Mouse (Mus musculus) liver (tissue): ENCODE data around the gene Adh1.

Experiments
- DNase-seq: peaks from one replicate; pipeline ENCODE4 v3.0.0-alpha.2; 2020; ENCODE audit warnings: mixed read lengths

Gene Adh1

GRCm38 (mm10) chr3:138242021-138242726 lies 18.6 kb upstream of the Adh1 start:
- no peak for DNase-seq

DNA sequence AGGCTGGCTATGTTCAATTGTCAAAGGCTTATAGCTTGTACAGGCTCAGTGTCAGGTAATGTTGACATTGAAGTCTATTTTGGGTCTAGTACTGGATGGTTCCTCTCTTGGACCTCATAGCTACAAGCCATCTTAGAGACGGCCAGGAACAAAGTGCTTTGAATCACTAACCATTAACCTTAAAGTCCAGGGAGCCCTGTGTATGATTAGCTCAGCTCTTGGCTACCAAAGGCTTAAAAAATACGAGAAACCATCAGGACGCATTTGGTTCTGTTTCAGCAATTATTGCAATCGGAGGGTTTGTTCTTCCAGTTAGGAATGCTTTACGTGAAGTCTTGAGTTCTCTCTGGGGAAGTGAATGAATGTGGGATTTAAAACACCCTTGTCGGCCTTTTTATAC lies 17.9 kb upstream of the Adh1 start:
- DNase-seq, result no peak

DNA sequence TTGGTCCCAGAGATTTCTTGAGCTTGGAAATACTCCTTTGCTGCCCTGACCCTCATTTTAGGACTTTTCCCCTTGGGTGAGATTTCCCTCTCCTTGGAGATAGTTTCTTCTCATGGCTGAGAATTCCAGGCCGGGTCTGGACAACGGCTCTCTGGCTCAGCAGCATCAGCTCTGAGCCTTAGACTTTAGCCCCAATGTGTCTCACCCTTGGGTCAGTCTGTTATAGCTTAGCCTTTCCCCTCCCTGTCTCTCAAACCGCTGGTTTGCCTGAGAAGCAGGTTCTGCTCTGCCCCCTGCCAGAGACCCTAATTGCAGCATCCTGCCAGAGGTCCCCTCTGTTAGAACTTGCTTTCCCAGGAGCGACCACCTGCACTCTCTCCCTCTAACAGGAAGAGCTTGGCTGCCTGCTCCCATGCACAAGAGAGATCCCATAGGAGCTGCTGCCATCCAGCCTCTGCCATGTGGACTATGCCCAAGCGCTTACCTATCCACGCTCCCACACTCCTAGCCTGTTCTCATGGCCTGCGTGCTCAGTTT lies 16.4 kb upstream of the Adh1 start:
- DNase-seq, result no peak

DNA sequence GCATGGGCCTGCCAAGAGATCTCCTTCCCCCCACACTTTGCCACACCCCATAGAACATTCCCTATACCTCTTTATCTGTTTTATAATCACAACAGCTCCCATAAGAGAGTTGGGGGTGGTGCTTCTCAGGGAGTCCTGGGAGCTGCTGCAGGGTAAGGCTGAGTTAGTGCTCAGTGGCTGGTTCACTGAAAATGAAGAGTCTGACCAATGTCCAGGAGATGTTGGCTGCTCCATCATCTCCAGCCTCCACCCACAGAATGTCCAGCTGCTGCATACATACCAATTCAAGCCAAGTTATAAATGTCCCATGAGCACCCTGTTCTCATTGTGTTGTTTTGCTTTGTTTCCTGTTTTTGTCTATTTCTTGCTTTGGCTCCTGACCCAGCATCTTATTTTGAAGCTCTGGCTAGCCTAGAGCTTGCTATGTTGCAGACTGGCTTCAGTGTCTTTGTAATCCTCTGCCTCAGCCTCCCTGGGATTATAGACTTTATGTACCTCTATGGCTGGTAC lies 14.2 kb upstream of the Adh1 start:
- no peak for DNase-seq

DNA sequence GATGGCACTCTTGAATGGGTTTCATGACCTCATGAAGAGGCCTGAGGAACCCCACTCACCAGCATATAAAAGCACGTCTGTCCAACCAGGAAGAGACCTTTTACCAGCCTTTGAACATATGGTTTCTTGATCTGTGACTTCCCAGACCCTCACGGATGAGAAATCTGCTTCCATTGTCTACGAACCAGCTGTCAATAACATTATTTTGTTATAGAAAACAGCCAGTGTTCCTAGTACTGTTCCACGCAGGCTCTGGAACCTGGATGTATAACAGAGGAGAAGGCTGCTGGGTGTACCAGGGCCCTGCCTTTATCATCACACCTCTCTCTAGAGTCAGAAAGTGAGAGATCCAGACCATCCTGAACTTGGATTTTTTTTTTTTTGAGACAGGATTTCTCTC lies 13.6 kb upstream of the Adh1 start:
- no peak for DNase-seq

DNA sequence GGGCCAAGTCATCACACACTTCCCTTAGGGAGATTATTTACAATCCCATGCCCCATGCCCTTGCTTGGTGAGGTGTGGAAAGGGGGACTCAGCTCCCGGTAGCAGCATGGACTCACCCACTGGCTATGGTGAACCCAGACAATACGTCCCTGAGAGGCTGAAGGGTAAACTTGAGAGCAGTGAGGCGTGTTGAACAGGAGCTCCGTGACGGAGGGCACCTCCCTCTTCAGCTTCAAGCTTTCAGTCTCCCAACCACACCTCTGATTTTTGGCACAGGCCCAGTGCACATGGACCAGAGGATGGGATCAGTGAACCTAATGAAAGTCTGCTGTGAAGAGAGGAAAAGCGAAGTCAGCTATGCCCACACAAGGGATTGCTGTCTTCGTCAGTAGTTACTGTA lies 12.8 kb upstream of the Adh1 start:
- no peak for DNase-seq

DNA sequence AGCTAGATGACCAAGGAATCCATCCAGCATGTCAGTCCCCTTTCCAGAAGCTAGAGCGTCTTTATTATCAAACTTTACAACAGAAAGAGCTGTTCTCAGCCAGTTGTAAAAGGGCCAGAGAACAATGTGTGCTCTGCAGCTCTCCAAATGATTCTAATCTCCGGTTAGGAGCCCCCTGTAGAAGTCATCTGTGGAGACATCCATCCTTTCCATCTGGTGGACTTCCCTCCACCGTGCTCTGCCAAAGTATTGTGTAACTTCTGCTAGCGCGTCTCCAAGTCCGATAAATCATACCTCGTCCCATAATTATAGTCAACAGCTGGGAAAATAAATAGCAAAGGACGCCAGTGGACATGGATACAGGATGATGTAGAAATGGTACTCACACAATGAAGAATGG lies 12.0 kb upstream of the Adh1 start:
- no peak for DNase-seq

- DNase-seq, result no peak
These were observed 9.6 kb upstream of the Adh1 start for GRCm38 (mm10) chr3:138251156-138251555.

GRCm38 (mm10) chr3:138254205-138254604 lies 6.6 kb upstream of the Adh1 start:
- no peak for DNase-seq

DNA sequence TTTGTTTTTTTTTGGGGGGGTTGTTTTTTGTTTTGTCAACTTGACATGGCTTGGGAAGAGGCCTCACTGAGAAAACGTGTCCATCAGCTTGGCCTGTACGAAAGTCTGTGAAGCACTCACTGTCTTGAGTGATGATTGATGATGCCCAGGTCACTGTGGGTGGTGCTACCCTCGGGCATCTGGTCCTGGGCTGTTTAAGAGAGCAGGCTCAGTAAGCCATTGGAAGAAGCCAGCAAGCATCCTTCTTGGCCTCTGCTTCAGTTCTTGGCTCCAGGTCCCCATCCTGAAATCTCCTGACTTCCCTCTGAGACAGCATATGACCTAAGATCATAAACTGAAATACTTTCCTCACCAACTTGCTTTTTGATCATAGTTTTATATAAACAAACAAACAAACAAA lies 5.4 kb upstream of the Adh1 start:
- DNase-seq, result no peak

DNA sequence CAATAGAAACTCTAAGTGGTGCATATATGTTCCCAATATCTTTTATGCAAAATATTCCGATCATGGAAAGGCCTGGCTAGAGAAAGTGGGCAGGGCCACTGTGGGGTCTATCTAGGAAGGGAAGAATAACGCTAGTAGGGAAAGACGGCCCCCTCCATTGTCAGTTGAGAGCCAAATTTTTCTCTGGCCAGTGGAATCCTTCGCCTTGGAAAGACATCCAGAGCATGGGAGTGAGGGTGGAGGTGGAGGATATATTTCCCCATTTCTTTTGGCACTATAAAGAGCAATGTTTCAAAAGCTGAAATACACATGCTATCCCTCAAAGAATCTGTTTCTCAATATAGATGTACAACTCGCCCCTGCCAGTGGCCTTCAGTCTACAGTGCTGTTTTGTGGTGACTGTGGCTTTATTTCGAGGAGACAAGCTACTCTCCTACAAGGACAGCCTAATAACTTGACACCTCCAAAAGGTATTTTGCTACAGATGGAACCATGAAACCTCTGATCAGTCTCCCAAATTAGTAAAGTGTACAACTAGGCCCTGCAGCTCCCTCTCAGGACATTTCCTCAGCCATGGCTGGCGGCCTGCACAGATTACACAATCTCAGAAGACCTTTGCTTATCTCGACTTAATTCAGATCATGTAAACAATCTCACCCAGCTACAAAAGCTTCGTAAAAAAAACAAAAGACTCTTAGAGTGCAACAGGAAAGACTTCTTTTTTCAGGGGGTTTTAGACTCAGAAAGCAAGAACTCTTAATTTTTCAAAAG lies 4.8 kb upstream of the Adh1 start:
- DNase-seq, result no peak

GRCm38 (mm10) chr3:138262568-138262967 lies 1.8 kb downstream of the Adh1 start:
- DNase-seq, result no peak

DNA sequence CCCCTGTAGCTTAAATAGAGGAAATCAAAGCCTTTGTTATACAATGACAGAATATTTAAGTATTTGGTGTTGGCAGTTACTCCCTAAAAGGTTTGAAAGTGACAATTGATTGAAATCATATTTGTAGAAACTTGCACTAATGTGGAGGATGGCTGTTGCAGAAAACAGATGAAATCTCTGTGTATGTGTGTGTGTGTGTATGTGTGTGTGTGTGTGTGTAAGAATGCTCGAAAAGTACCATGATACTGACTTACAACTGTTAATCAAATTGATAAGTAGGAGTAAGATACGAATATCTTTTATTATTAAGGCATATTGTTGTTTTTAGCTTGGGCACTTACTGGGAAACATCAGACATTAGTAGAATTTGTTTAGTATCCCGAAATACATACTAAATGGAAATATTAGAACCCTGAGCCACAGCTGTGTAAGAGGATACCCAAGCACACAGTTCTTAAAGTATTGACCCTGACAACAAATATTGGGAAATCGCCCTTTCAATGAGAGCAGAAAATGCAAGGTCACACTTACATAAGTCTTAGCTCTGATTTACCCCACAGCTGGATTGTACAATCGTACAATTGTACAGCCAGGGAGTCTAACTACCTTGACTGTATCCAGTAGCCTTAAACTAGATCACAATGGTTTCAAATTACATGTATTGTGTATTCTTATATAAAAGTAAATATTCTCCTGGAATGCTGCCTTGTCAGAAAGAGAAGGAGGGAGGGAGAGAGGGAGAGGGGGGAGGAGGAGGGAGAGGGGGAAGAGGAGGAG lies 2.6 kb downstream of the Adh1 start:
- no peak for DNase-seq

DNA sequence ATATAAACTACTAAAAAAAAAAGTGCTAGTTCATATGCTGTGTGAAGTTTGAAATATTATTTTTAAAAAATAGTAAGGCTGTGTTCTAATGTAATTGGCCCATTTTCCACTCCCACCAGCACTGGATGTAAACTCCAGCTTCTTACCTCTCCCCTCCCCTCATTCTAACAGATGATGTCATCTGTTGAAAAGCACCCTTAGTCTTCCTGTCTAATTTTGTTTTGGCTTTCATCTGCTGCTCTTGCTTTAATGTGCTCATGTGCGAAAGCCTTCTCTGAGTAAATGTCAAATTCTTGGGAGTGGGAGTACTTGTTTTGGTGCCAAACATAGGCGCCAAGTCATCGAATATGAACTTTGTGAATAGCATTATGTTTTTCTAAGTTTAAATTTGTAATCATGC lies 3.9 kb downstream of the Adh1 start:
- DNase-seq, result no peak

DNA sequence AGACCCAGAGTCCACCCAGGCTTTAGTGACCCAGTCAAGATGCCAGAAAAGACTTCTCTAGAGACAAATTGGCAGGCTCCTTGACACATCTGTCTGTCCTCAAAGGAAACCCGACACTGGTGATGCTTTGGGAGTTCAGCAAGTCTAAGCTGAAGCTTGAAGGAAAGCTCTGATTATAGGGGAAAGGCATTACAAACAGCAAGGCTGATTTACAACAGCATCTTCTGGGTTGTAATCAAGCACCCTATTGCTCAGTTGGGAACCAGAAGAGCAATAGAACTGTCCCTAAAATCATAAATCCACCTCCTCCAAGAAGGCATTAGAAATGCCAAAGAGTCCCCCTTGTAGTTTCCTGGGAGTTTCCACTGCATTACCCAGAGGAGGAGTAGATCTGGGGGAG lies 9.7 kb downstream of the Adh1 start:
- DNase-seq, result no peak

DNA sequence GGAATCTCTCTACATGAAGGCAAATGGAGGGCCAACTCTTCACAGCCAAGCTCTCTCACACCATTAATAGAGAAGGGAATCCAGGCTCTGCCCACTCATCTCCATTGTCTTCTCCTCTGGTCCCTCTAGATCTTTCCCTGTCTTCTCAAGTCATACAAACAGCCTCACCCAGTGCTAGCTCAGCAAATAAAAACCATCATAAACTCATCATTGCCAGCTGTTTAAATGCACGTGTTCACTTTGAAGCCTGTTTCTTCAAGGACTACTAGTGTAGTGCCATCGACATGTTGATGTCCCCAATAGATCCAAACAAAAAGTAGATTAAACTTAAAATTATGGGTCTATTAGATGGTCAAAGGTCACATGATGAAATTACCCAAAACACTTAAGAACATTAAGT lies 10.5 kb downstream of the Adh1 start:
- DNase-seq, result no peak

GRCm38 (mm10) chr3:138273080-138273479 lies 12.3 kb downstream of the Adh1 start:
- no peak for DNase-seq

GRCm38 (mm10) chr3:138275100-138275499 lies 14.3 kb downstream of the Adh1 start:
- DNase-seq, result no peak

GRCm38 (mm10) chr3:138282556-138282955 lies 21.8 kb downstream of the Adh1 start:
- no peak for DNase-seq

GRCm38 (mm10) chr3:138283831-138284230 lies 23.0 kb downstream of the Adh1 start:
- DNase-seq, result no peak

DNA sequence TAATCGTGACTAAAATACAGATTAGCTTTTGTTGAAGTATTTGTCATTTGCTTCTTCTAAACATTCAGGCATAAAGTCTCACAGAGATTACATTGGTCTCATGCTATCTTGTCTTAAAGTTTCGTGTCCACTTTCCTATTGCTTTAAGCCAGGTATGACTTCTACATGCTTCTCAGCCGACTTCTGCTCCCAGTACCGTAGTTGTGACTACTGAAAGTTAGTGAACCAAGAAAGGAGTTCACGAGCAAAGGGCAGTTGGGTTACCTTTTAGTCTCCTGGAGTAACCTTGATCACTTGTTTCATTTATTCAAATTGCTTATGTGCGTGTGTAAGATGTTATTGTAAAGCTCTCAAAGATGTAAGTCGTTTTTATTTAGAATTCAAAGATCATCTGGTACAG lies 25.2 kb downstream of the Adh1 start:
- no peak for DNase-seq

DNA sequence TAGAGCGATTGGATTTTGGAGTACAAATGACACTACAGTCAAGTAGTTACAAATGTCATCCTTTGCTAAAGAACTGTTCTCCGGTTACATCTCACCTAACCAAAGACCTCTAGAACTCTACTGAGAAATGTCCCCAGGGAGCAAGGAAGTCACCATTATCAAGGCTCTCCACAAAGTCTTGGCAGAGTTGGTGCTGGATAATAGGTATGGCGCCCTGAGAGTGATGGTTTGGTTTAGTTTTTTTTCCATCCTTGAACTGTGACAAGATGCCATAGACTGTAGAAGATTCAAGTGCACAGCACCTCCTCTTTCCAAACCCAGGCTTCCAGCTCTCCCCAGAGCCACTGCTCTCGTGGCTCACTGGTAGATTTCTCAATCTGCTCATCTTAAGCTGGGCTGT lies 26.9 kb downstream of the Adh1 start:
- no peak for DNase-seq

DNA sequence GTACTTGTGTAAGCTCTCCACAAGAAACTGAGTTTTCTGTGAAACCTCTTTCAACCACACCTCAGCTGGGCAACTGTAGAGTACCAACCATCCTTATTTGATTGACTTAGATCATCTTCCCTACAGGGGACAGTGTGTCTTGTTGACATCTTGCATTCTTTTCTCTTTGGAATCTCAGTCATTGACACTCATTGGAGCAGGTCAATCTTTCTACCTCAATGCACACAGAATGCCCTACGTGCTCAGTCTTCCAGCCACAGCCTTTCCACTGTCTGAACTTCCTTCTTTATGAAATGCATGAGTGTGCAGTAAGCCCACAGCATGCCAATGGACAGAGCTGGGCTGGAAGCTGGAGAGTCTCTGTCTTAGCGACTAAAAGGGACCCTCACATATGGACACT lies 29.9 kb downstream of the Adh1 start:
- DNase-seq, result no peak
